Mouse (Mus musculus) gonadal fat pad, adult 2 months (tissue): Measurements from ENCODE around the gene 1700113H08Rik. TPM values are rescaled to one million over a fixed set of nuclear protein-coding genes. Genes with fewer than 3 reads are reported as not detected.

Source experiments
- DNase-seq: peaks from one replicate; pipeline ENCODE4 v3.0.0-alpha.2; 2012; ENCODE audit warnings: low read depth
- polyA plus RNA-seq: library from polyadenylated mRNA; depleted of rRNA; stranded (reverse); fragments of >200 nt; gene quantifications from 2 replicates; pipeline ENCODE4 v1.2.3, GENCODE M21; 2012; rRNA removed

The 1700113H08Rik gene
- polyA plus RNA-seq, 1 experiment: 0.11 TPM

- no peak for DNase-seq
Observed at GRCm38 (mm10) chr10:87209466-87209865, 151.6 kb downstream of the 1700113H08Rik start.

GRCm38 (mm10) chr10:87211046-87211445 is 153.2 kb downstream of the 1700113H08Rik start:
- DNase-seq: no peak

- no peak for DNase-seq
Observed at GRCm38 (mm10) chr10:87212854-87213253, 155.0 kb downstream of the 1700113H08Rik start.

GRCm38 (mm10) chr10:87230071-87230910 is 172.4 kb downstream of the 1700113H08Rik start:
- DNase-seq: no peak

- DNase-seq: no peak
Observed at GRCm38 (mm10) chr10:87239332-87240008, 181.6 kb downstream of the 1700113H08Rik start.

- DNase-seq: no peak
Observed at GRCm38 (mm10) chr10:87271724-87272123, 213.9 kb downstream of the 1700113H08Rik start.

- no peak for DNase-seq
Observed at GRCm38 (mm10) chr10:87272133-87272622, 214.3 kb downstream of the 1700113H08Rik start.

- DNase-seq: no peak
Observed at GRCm38 (mm10) chr10:87275075-87275474, 217.2 kb downstream of the 1700113H08Rik start.

Other genes starting within 250 kb of the 1700113H08Rik start
- gene Stab2, start 50.0 kb upstream of the 1700113H08Rik start, polyA plus RNA-seq: 0.53 and 0.80 TPM in 2 replicates